Mouse (Mus musculus) midbrain, embryonic 12.5 days (tissue): ENCODE measurements around the gene Gm27027. TPM values are rescaled to one million over a fixed set of nuclear protein-coding genes. Genes with fewer than 3 reads are reported as not detected.

ENCODE experiments used
- ATAC-seq: fragments of 200-750 bp; cut with Nextera tagmentation; 2 replicates; pipeline ENCODE4 v1.8.0; 2017; ENCODE audit warnings: low read depth, moderate TSS enrichment, moderate library complexity; ENCODE audit not compliant: low FRiP score
- H3K27ac ChIP-seq: fragments of 300-500 bp; sonication (generic); replicated peaks from 2 replicates; pipeline ENCODE4 v1.5.1; 2016; ENCODE audit warnings: mild to moderate bottlenecking
- H3K27me3 ChIP-seq: fragments of 300-500 bp; sonication (generic); 2 replicates; pipeline ENCODE4 v1.6.1; 2016; ENCODE audit warnings: mild to moderate bottlenecking
- H3K36me3 ChIP-seq: fragments of 300-500 bp; sonication (generic); 2 replicates; pipeline ENCODE4 v1.6.1; 2016
- H3K4me1 ChIP-seq: fragments of 300-500 bp; sonication (generic); 2 replicates; pipeline ENCODE4 v1.6.1; 2016
- H3K4me2 ChIP-seq: fragments of 300-500 bp; sonication (generic); replicated peaks from 2 replicates; pipeline ENCODE4 v1.6.1; 2016; ENCODE audit warnings: mild to moderate bottlenecking, moderate library complexity
- H3K4me3 ChIP-seq: fragments of 300-500 bp; sonication (generic); 2 replicates; pipeline ENCODE4 v1.5.1; 2016; ENCODE audit warnings: mild to moderate bottlenecking
- H3K9ac ChIP-seq: fragments of 300-500 bp; sonication (generic); replicated peaks from 2 replicates; pipeline ENCODE4 v1.6.1; 2016; ENCODE audit warnings: mild to moderate bottlenecking, moderate library complexity
- H3K9me3 ChIP-seq: fragments of 300-500 bp; sonication (generic); 2 replicates; pipeline ENCODE4 v1.6.1; 2016; ENCODE audit warnings: mild to moderate bottlenecking
- WGBS: fragments of 180-500 bp; shearing (Covaris S2); methylation state at CpG from one replicate; pipeline ENCODE4 v1.1.7; 2016; 5-methylcytosine and 5-hydroxymethylcytosine counted together
- polyA plus RNA-seq: library from polyadenylated mRNA; unstranded; fragments of >200 nt; fragmentation: Nextera tagmentation; extraction: Ambion mirVana; gene quantifications from 2 replicates; pipeline ENCODE4 v1.2.1, GENCODE M21; 2016

Gm27027 gene
- polyA plus RNA-seq, 1 experiment from 2014 or later: not detected

- H3K4me3 ChIP-seq: no peak overlapping the region
- H3K4me1 ChIP-seq: no peaks in the 10 kb centered on the region; the same call in 1 of the 2 replicates
- H3K9ac ChIP-seq: no peak overlapping the region
- no peaks in the 10 kb centered on the region for H3K27me3 ChIP-seq
- no peaks in the 10 kb centered on the region for H3K36me3 ChIP-seq
- H3K27ac ChIP-seq: no peak overlapping the region
- no peaks in the 10 kb centered on the region for H3K9me3 ChIP-seq
- no peak for ATAC-seq
- WGBS: 86% methylated on average over 10 of the region's 10 CpGs
- no peak overlapping the region for H3K4me2 ChIP-seq
Observed at GRCm38 (mm10) chr2:93911942-93912341, 84.2 kb downstream of the Gm27027 start.

- 81% methylated on average over 5 of the region's 5 CpGs for WGBS
- Histone ChIP-seq H3K9ac (no peak overlapping the region), H3K9me3 (no peaks in the 10 kb centered on the region), H3K27ac (no peak overlapping the region), H3K27me3 (no peaks in the 10 kb centered on the region), H3K36me3 (no peaks in the 10 kb centered on the region), H3K4me1 (no peaks in the 10 kb centered on the region; the same call in 1 of the 2 replicates), H3K4me3 (no peak overlapping the region), H3K4me2 (no peak overlapping the region)
- no peak for ATAC-seq
Observed at GRCm38 (mm10) chr2:93909716-93910115, 86.4 kb downstream of the Gm27027 start.

- 64% methylated on average over 9 of the region's 9 CpGs for WGBS
- Histone ChIP-seq H3K4me3 (no peak overlapping the region), H3K27me3 (no peaks in the 10 kb centered on the region), H3K27ac (peak overlapping the region; percentile 25; the same call in 1 of the 2 replicates), H3K9ac (no peak overlapping the region), H3K4me2 (no peak overlapping the region), H3K9me3 (no peaks in the 10 kb centered on the region), H3K4me1 (no peaks in the 10 kb centered on the region; the same call in 1 of the 2 replicates), H3K36me3 (no peaks in the 10 kb centered on the region)
- ATAC-seq: peak; percentile 31; the same call in 1 of the 2 replicates
Observed at GRCm38 (mm10) chr2:93907519-93908294, 88.4 kb downstream of the Gm27027 start.

Other genes with a start within 250 kb of the Gm27027 start
- gene Ext2, start 173.8 kb downstream of the Gm27027 start, polyA plus RNA-seq: 74.6 and 75.3 TPM in 2 replicates
- gene Accs, start 146.4 kb downstream of the Gm27027 start, polyA plus RNA-seq: 6.7 and 9.1 TPM in 2 replicates
- gene Accsl, start 127.2 kb downstream of the Gm27027 start, polyA plus RNA-seq: 0.31 and 0.63 TPM in 2 replicates
- gene Gm13889, start 39.2 kb downstream of the Gm27027 start, polyA plus RNA-seq: 4.2 and 5.2 TPM in 2 replicates
- 50.1 and 55.8 TPM in 2 replicates for gene Alkbh3, start 14.5 kb upstream of the Gm27027 start, polyA plus RNA-seq
- gene Hsd17b12, start 161.6 kb upstream of the Gm27027 start, polyA plus RNA-seq: 109 and 110 TPM in 2 replicates